ENCODE assay signal across 15 mouse cellular contexts in the genomic region with DNA sequence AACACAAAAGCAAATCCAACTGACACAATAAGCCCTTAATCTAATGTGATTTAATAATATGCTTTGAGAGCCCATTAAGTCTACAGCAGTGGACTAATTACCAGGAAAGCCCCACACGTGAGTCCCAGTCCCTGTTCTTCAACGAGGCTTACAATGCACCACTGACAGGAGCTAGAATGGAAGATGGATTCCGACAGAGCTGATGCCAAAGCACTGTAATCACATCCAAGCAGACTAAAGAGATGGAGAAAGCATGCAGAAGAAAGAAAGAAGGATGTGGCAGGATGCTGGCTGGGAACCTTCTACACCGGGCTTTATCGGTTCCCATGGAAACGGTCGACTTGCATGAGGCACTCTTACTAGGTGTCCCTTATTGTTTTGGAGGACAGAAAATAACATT.
A peak's percentile ranks its signal among the peaks of the same experiment; 100 is the strongest.
DNase-seq lines count a peak whose midpoint lies in the region; ATAC-seq lines count a peak whose summit lies in the region.
"Had no signal": no experiment of that assay in that cellular context is flagged by ENCODE, and none has a peak within 500 bp of the region (broad histone marks: within the 10 kb centered on the region; RNA-seq: fewer than 3 reads in every experiment).

No protein-coding gene starts in this region.

- peak overlapping the region; percentile 19 for H3K4me2 ChIP-seq in forebrain, embryonic 16.5 days (ENCODE audit: low read length)
- peak overlapping the region; percentile 14; the same call in 1 of the 2 replicates for H3K4me2 ChIP-seq in midbrain, embryonic 12.5 days (replicated peaks)
- no peak overlapping the region for H3K4me2 ChIP-seq in heart, embryonic 11.5 days

- no peak overlapping the region for H3K9ac ChIP-seq in forebrain, embryonic 16.5 days (replicated peaks; ENCODE audit: low read depth, low read length)
- H3K9ac ChIP-seq in midbrain, embryonic 12.5 days (replicated peaks), result no peak overlapping the region
- no peak overlapping the region for H3K9ac ChIP-seq in heart, embryonic 11.5 days (ENCODE audit: low read depth, low read length)

- H3K4me1 ChIP-seq in forebrain, embryonic 16.5 days (replicated peaks; ENCODE audit: control insufficient read depth, insufficient read depth, low read length), result peaks cover 7% of the 10 kb centered on the region
- peaks cover 20% of the 10 kb centered on the region for H3K4me1 ChIP-seq in midbrain, embryonic 12.5 days
- no peaks in the 10 kb centered on the region for H3K4me1 ChIP-seq in heart, embryonic 11.5 days (ENCODE audit: control insufficient read depth, insufficient read depth, low read length)
- H3K4me1 ChIP-seq: heart, embryonic 10.5 days had no signal

- no peak overlapping the region for H3K27ac ChIP-seq in forebrain, embryonic 16.5 days (ENCODE audit: low read length)
- H3K27ac ChIP-seq in midbrain, embryonic 12.5 days (replicated peaks), result no peak overlapping the region
- H3K27ac ChIP-seq in heart, embryonic 11.5 days (ENCODE audit: low read depth, low read length), result no peak overlapping the region
- H3K27ac ChIP-seq: heart, embryonic 10.5 days had no signal

- DNase-seq in right cerebral cortex, postnatal 10 days (ENCODE audit: low spot score in 2 of 2), result peak; percentile 21 to 30
- DNase-seq in right cerebral cortex, adult 18-20 months, result no peak
- peak; percentile 4 for DNase-seq in retina, postnatal 7 days (ENCODE audit: low read depth, low spot score)
- no peak for DNase-seq in gastrocnemius, postnatal 10 days
- no peak for DNase-seq in cerebellum, adult 9-10 months
- DNase-seq: adrenal gland, adult 8-10 months; cerebellum, adult 9-11 months; thymus, postnatal 25 days had no signal

- no peaks in the 10 kb centered on the region for H3K9me3 ChIP-seq in forebrain, embryonic 16.5 days (ENCODE audit: control insufficient read depth, low read length)
- no peaks in the 10 kb centered on the region for H3K9me3 ChIP-seq in midbrain, embryonic 12.5 days
- H3K9me3 ChIP-seq in heart, embryonic 11.5 days (replicated peaks; ENCODE audit: control insufficient read depth, low read length), result no peaks in the 10 kb centered on the region
- H3K9me3 ChIP-seq: G1E; heart, embryonic 10.5 days had no signal

- H3K27me3 ChIP-seq in forebrain, embryonic 16.5 days (replicated peaks; ENCODE audit: control insufficient read depth, insufficient read depth, low read length), result no peaks in the 10 kb centered on the region
- no peaks in the 10 kb centered on the region for H3K27me3 ChIP-seq in midbrain, embryonic 12.5 days
- no peaks in the 10 kb centered on the region for H3K27me3 ChIP-seq in heart, embryonic 11.5 days (ENCODE audit: control insufficient read depth, insufficient read depth, low read length)

- no peaks in the 10 kb centered on the region for H3K36me3 ChIP-seq in forebrain, embryonic 16.5 days (ENCODE audit: control insufficient read depth, insufficient read depth)
- H3K36me3 ChIP-seq in midbrain, embryonic 12.5 days, result no peaks in the 10 kb centered on the region
- H3K36me3 ChIP-seq in heart, embryonic 11.5 days (ENCODE audit: control insufficient read depth, insufficient read depth, low read length), result no peaks in the 10 kb centered on the region
- H3K36me3 ChIP-seq: G1E; heart, embryonic 10.5 days had no signal

- WGBS in forebrain, embryonic 16.5 days, result 5% methylated on average over 7 of the region's 7 CpGs
- WGBS in midbrain, embryonic 12.5 days, result 22% methylated on average over 7 of the region's 7 CpGs
- WGBS in heart, embryonic 11.5 days (ENCODE audit: insufficient replicate concordance), result 55% methylated on average over 7 of the region's 7 CpGs

- H3K4me3 ChIP-seq in forebrain, embryonic 16.5 days (replicated peaks; ENCODE audit: low read length), result no peak overlapping the region
- H3K4me3 ChIP-seq in midbrain, embryonic 12.5 days, result no peak overlapping the region
- H3K4me3 ChIP-seq in heart, embryonic 11.5 days (ENCODE audit: low read depth, low read length), result no peak overlapping the region
- H3K4me3 ChIP-seq: heart, embryonic 10.5 days; myocyte had no signal

- peak; percentile 98 for ATAC-seq in forebrain, embryonic 16.5 days
- peak; percentile 92 for ATAC-seq in midbrain, embryonic 12.5 days (ENCODE audit: low FRiP score, low read depth)
- ATAC-seq in heart, embryonic 11.5 days (replicated peaks; ENCODE audit: insufficient number of reproducible peaks, low FRiP score, low TSS enrichment), result no peak
- ATAC-seq: intestine, embryonic 16.5 days had no signal

Comparison
In these comparisons a context has a peak if more than half of its experiments do, and no peak if none do; other contexts are left out.
1. DNase-seq: peak in right cerebral cortex, postnatal 10 days (2 of 2) and retina, postnatal 7 days (single experiment); none in right cerebral cortex, adult 18-20 months (single experiment), gastrocnemius, postnatal 10 days (single experiment) and cerebellum, adult 9-10 months (single experiment).